Mouse (Mus musculus): ENCODE measurements around the gene Pmm2.

- TF ChIP-seq CTCF (IDR thresholded peaks at IDR 0.05; ENCODE audit: insufficient read depth, low read depth, low read length) (no peak), POLR2A (IDR thresholded peaks at IDR 0.05; ENCODE audit: insufficient read depth, low read depth, low read length) (no peak)
Observed at GRCm38 (mm10) chr16:8673343-8673742, 35.9 kb downstream of the Pmm2 start.
